Mouse (Mus musculus) liver, postnatal 0 days (tissue): ENCODE measurements around the gene Ehbp1.

Experiments
- CTCF ChIP-seq: sonication (generic); IDR thresholded peaks from 2 replicates; pipeline ENCODE4 v1.5.1; 2016; ENCODE audit warnings: antibody characterized with exemption, low read depth
- EP300 ChIP-seq: IDR thresholded peaks from 2 replicates; pipeline ENCODE4 v1.6.1; 2016; ENCODE audit warnings: antibody characterized with exemption, low read depth, mild to moderate bottlenecking

DNA sequence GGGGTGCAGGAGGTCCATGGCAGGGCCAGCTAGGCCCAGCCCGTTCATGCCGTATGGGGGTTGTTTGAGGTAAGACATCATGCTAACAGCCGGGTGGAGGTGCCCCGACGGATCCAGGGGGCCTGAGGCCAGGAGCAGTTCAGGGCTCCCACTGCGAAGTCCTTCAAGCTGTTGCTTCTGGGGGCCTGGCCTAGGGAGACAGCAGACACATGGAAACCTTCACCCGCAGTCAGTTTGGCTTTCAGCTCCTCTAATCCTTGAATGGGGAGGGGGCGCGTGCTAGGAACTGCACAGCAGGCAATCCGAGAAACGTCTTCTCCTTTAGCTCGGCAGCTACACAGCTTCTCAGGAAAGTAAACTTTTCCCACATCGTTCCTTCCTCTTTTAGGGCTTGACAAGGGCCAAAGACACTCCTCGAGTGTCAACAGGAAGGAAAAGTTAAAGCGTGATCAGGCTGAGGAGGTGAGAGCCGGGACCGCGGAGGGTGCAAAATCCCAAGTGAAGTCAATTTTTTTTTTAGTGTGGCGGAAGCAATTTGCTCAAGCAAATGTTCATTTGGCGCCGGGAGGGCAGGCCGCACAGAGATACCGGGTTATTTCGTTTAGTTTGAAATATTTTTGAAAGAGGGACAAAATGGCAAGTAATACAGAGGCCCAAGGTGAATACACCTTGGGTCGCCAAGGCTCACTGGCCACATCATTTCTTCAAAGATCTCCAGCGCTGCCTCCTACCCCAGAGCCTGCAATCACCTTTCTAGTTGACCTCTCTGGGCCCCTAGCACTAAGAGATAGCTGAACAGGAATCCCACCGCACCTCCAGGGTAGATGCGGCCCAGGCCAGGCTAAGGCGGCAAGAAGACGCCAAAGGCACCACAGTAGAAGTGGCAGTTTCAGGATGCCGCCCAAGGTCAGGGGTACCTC lies 342.4 kb downstream of the Ehbp1 start:
- TF ChIP-seq EP300: no peak
- no peak for TF ChIP-seq CTCF
